Mouse (Mus musculus) kidney, embryonic 14.5 days (tissue): ENCODE results near the gene Gnb1l. TPM values are rescaled to one million over a fixed set of nuclear protein-coding genes. Genes with fewer than 3 reads are reported as not detected.

Source experiments
- ATAC-seq: fragments of 200-750 bp; cut with Nextera tagmentation; 2 replicates; pipeline ENCODE4 v1.8.0; 2017; ENCODE audit warnings: moderate number of reproducible peaks, mild to moderate bottlenecking, moderate TSS enrichment, moderate library complexity; ENCODE audit not compliant: low FRiP score, low TSS enrichment
- H3K27ac ChIP-seq: fragments of 300-500 bp; sonication (generic); 2 replicates; pipeline ENCODE4 v1.5.1; 2014; ENCODE audit warnings: low read depth, mild to moderate bottlenecking, low read length, moderate library complexity, mixed read lengths
- H3K27me3 ChIP-seq: fragments of 300-500 bp; sonication (generic); 2 replicates; pipeline ENCODE4 v1.6.1; 2014; ENCODE audit warnings: mild to moderate bottlenecking, low read length; ENCODE audit not compliant: control insufficient read depth, insufficient read depth
- H3K36me3 ChIP-seq: fragments of 300-500 bp; sonication (generic); 2 replicates; pipeline ENCODE4 v1.6.1; 2014; ENCODE audit warnings: low read length, mixed read lengths; ENCODE audit not compliant: control insufficient read depth, insufficient read depth
- H3K4me1 ChIP-seq: fragments of 300-500 bp; sonication (generic); 2 replicates; pipeline ENCODE4 v1.6.1; 2014; ENCODE audit warnings: low read length, mixed read lengths; ENCODE audit not compliant: control insufficient read depth, insufficient read depth
- H3K4me2 ChIP-seq: fragments of 300-500 bp; sonication (generic); replicated peaks from 2 replicates; pipeline ENCODE4 v1.6.1; 2014; ENCODE audit warnings: low read depth, mild to moderate bottlenecking, low read length
- H3K4me3 ChIP-seq: fragments of 300-500 bp; sonication (generic); 2 replicates; pipeline ENCODE4 v1.5.1; 2014; ENCODE audit warnings: mild to moderate bottlenecking, low read length
- H3K9ac ChIP-seq: fragments of 300-500 bp; sonication (generic); 2 replicates; pipeline ENCODE4 v1.6.1; 2014; ENCODE audit warnings: low read depth, mild to moderate bottlenecking, low read length, moderate library complexity
- H3K9me3 ChIP-seq: fragments of 300-500 bp; sonication (generic); 2 replicates; pipeline ENCODE4 v1.6.1; 2016; ENCODE audit warnings: low read length; ENCODE audit not compliant: control insufficient read depth
- WGBS: fragments of 180-500 bp; shearing (Covaris S2); extraction: QIAGEN DNeasy Blood & Tissue Kit; methylation state at CpG from one replicate; pipeline ENCODE4 v1.1.7; 2014; 5-methylcytosine and 5-hydroxymethylcytosine counted together
- polyA plus RNA-seq: library from polyadenylated mRNA; unstranded; fragments of >200 nt; fragmentation: Nextera tagmentation; extraction: Ambion mirVana; gene quantifications from 2 replicates; pipeline ENCODE4 v1.2.1, GENCODE M21; 2014

Gnb1l gene
- polyA plus RNA-seq, 1 experiment from 2014 or later, result 18.0 TPM

DNA sequence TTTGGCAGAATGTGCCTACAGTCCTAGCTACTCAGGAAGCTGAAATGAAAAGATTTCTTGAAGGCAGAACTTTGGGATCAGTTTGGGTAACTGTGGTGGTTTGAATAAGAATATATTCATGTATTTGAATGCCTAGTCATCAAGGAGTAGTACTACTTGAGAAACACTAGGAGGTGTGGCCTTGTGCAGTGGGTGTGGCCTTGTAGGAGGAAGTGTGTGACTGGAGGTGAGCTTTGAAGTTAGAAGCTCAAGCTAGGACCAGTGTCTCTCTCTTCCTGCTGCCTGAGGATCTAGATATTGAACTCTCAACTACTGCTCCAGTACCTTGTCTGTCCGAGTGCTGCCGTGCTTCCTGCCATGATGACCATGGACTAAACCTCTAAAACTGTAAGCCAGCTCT is 12.4 kb upstream of the Gnb1l start:
- no peak overlapping the region for H3K27ac ChIP-seq
- 91% methylated on average over 2 of the region's 2 CpGs for WGBS
- H3K4me3 ChIP-seq, result no peak overlapping the region

DNA sequence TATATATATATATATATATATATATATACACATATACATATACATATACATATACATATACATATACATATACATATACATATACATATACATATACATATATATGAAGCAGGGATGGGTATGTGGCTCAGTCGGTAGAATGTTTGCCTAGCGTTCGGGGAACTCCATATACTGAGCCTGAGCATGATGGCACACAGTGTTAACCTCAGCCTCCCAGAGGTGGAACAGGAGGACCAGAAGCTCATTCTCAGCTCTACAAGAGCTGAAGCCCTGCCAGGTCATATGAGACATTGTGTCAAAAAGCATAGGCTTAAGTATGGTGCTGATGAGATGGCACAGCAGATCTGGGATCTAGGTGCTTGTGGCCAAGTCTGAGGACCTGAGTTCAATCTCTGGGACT is 8.2 kb upstream of the Gnb1l start:
- 91% methylated on average over 3 of the region's 3 CpGs for WGBS
- H3K4me3 ChIP-seq, result no peak overlapping the region
- no peaks in the 10 kb centered on the region for H3K36me3 ChIP-seq
- no peak for ATAC-seq
- no peak overlapping the region for H3K9ac ChIP-seq
- H3K9me3 ChIP-seq, result no peaks in the 10 kb centered on the region
- no peak overlapping the region for H3K4me2 ChIP-seq
- H3K4me1 ChIP-seq, result no peaks in the 10 kb centered on the region
- H3K27me3 ChIP-seq, result no peaks in the 10 kb centered on the region
- no peak overlapping the region for H3K27ac ChIP-seq

More for the DNA sequence above, 12.4 kb upstream of the Gnb1l start:
- H3K36me3 ChIP-seq, result no peaks in the 10 kb centered on the region
- no peak for ATAC-seq
- no peaks in the 10 kb centered on the region for H3K27me3 ChIP-seq
- no peaks in the 10 kb centered on the region for H3K9me3 ChIP-seq
- no peak overlapping the region for H3K4me2 ChIP-seq
- H3K9ac ChIP-seq, result no peak overlapping the region
- no peaks in the 10 kb centered on the region for H3K4me1 ChIP-seq

DNA sequence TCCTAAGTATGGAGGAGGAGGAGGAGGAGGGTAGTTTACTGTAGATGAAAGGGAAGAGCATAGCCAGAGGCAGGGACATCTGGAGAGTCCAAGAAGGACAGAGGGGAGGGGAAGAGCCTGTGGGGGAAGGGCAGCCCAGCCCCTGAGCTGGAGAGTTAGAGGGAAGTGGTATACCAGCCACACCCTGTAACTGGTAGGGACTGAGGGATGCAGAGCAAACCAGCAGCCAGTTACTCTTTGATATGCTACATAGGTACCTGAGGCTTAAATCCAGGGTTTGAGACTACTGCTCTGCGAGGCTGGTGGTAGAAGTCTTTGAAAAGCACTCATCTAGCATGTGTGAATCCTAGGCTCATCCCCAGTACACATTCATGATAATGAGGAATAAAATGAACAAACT is 7.6 kb upstream of the Gnb1l start:
- Histone ChIP-seq H3K27ac (no peak overlapping the region), H3K9ac (no peak overlapping the region), H3K4me1 (no peaks in the 10 kb centered on the region), H3K9me3 (no peaks in the 10 kb centered on the region), H3K27me3 (no peaks in the 10 kb centered on the region), H3K36me3 (no peaks in the 10 kb centered on the region), H3K4me3 (no peak overlapping the region), H3K4me2 (no peak overlapping the region)
- WGBS, result 57% methylated on average over 1 of the region's 1 CpGs
- ATAC-seq, result no peak

DNA sequence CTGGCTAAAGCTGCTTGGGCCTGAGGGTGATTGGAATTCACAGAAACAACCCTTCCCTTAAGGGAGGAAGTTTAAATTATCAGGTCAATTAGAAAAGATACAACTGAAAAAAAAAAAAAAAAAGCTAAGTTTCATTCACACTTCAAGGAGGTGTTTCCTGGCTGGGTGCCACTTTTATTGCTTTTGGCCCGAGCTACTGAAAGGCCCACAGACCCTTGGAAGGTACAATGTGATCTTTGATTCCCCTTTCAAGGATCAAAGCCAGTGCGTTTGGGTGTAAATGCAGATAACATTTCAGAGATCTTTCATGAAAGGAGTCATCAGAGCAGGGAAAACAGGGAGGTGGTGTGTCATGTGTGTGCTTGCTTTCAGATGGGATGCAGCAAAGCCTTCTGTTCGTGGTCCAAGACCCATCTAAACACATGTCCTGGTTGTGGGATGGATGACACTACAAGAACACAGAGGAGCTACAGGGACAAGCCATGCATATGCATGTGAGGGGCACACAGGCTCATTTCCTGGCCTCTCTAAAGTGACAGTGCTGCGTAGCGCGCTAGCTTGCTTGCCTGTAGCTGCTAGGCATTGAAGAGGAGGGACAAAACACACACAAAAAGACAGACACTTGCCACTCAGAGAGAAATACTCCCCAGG is 523 bp upstream of the Gnb1l start:
- 5% methylated on average over 6 of the region's 6 CpGs for WGBS
- H3K4me1 ChIP-seq, result 0 out of 2 replicates have a peak, but pooled peaks cover 15% of the 10 kb centered on the region
- H3K36me3 ChIP-seq, result peaks cover 17% of the 10 kb centered on the region
- H3K27me3 ChIP-seq, result no peaks in the 10 kb centered on the region
- peak overlapping the region; percentile 68 for H3K9ac ChIP-seq
- peak; percentile 30 for ATAC-seq
- H3K9me3 ChIP-seq, result no peaks in the 10 kb centered on the region
- peak overlapping the region; percentile 74 for H3K4me3 ChIP-seq
- H3K4me2 ChIP-seq, result peak overlapping the region; percentile 77
- peak overlapping the region; percentile 78 for H3K27ac ChIP-seq

DNA sequence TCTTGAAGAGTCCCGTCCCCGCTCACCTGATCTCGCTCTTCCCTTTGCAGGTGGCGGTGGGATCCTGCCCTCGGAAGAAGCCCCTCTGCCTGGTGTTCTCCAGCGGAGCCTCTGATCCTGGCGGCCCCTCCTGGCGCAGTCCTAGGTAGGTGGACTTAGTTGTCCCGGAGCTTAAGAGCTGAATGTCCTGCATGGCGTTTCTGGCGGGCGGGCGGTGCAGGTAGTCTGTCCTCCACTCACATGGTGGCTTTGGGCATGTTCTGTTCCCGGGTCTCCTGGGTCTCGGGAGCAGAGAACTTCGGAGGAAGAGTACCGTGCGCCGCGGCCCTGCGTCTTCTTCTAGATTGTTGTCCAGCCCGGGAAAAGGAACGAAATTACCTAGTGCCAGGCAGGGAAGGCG is 483 bp downstream of the Gnb1l start:
- Histone ChIP-seq H3K4me1 (0 out of 2 replicates have a peak, but pooled peaks cover 15% of the 10 kb centered on the region), H3K4me3 (peak overlapping the region; percentile 74), H3K4me2 (peak overlapping the region; percentile 77), H3K9ac (peak overlapping the region; percentile 68), H3K9me3 (no peaks in the 10 kb centered on the region), H3K27ac (peak overlapping the region; percentile 30; the same call in 1 of the 2 replicates), H3K36me3 (peaks cover 17% of the 10 kb centered on the region), H3K27me3 (no peaks in the 10 kb centered on the region)
- ATAC-seq, result no peak
- under 1% methylated on average over 24 of the region's 24 CpGs for WGBS

DNA sequence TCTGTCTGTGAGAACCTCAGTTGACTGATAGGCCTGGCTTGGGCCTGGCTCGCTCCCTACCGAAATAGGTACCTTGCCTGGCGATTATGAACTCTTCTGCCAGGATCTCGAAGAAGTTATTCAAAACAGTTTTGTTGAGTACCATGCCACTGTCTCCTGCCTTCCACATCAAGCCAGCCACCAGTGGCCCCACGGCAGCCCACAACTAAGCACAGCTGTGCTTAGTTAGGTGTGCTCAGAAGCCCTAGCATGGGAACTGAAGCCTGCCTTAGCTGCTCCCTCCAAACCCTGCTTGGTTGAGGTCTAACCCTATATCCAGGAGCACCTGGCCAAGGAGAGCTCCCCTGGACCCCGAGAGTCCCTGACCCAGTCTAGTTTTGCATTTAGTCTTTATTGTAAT is 3.0 kb downstream of the Gnb1l start:
- Histone ChIP-seq H3K9ac (no peak overlapping the region), H3K27ac (no peak overlapping the region)
- WGBS, result 92% methylated on average over 6 of the region's 6 CpGs

DNA sequence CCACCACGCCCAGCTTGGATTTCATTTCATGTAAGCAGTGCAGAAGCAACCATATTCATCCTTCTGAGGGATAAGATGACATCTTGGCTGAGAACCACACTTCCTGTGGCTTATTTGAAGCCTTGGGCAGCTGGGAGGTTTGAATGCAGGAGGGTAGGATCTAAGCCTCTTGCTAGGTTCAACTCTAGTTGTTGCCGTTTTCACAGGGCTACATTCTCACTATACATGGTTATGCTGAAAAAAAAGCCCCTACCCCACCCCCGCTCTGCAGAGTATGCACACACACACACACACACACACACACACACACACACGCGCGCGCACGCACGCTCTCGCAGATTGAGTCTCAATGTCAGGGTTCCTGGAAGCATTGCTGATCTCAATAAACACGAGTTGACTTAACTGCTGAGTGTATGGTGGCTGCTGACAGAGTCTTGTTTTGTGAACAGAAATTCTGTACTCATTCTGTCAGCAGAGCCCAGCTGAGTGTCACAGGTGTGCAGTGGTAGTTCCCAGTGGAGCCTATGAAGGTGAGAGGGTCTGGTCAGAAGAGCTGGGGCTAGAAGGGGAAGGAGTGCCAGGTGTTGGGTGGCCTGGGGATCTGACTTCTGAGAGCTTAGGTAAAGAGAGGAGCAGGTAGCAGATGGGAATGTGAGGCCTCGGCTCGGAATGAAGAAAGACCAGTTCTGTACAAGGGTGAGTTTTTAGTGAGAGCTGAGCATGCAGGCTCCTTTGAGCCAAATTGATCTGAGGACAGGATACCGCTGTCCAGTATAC is 5.2 kb downstream of the Gnb1l start:
- 95% methylated on average over 14 of the region's 14 CpGs for WGBS
- no peak overlapping the region for H3K27ac ChIP-seq
- 0 out of 2 replicates have a peak, but pooled peaks cover 13% of the 10 kb centered on the region for H3K4me1 ChIP-seq

More for the DNA sequence above, 3.0 kb downstream of the Gnb1l start:
- Histone ChIP-seq H3K36me3 (peaks cover 20% of the 10 kb centered on the region), H3K4me1 (0 out of 2 replicates have a peak, but pooled peaks cover 16% of the 10 kb centered on the region), H3K4me3 (no peak overlapping the region), H3K4me2 (no peak overlapping the region), H3K9me3 (no peaks in the 10 kb centered on the region), H3K27me3 (no peaks in the 10 kb centered on the region)
- ATAC-seq, result no peak

DNA sequence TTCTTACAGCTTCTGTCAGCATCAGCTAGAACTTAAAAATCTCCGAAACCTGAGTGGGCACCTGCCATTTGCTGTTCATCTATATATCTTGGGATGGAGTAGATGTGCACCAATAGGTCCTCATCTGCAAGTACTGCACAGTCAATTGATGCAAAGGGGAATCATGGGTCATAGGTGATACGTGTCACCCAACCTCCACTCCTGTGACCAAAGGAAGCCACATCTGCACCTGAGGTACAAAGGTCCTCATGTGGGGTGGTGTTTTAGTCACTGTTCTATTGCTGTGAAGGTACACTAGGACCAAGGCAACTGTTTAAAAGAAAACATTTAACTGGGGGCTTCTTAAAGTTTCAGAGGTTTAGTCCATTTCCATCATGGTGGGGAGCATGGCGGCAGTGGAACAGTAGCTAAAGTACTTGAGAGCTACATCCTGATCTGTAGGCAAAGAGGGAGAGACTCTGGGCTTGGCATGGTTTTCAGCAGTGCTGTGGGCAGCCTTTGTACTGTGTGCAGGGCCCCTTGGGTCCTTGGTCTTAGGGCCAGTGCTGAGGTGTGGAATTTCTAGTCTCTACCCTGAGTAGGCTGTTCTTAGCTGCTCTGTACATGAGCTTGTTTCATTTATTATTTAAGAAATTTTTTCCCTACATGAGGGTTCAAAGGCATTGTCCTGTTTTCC is 8.1 kb downstream of the Gnb1l start:
- Histone ChIP-seq H3K4me1 (0 out of 2 replicates have a peak, but pooled peaks cover 4% of the 10 kb centered on the region), H3K9ac (no peak overlapping the region), H3K27me3 (no peaks in the 10 kb centered on the region), H3K4me2 (no peak overlapping the region), H3K4me3 (no peak overlapping the region), H3K9me3 (no peaks in the 10 kb centered on the region), H3K27ac (no peak overlapping the region), H3K36me3 (peaks cover 10% of the 10 kb centered on the region)
- ATAC-seq, result peak; percentile 53; the same call in 1 of the 2 replicates
- 89% methylated on average over 3 of the region's 3 CpGs for WGBS

More for the DNA sequence above, 5.2 kb downstream of the Gnb1l start:
- Histone ChIP-seq H3K27me3 (no peaks in the 10 kb centered on the region), H3K4me2 (no peak overlapping the region), H3K9ac (no peak overlapping the region), H3K4me3 (no peak overlapping the region), H3K36me3 (peaks cover 20% of the 10 kb centered on the region), H3K9me3 (no peaks in the 10 kb centered on the region)
- ATAC-seq, result no peak
